Mouse (Mus musculus): ENCODE measurements at regions not wholly inside any gene's neighbourhood (a gene's known extent, or its start where the extent isn't known, plus 50 kb on each side); places are given as distances from the start of the nearest gene placed in this dataset.

DNA sequence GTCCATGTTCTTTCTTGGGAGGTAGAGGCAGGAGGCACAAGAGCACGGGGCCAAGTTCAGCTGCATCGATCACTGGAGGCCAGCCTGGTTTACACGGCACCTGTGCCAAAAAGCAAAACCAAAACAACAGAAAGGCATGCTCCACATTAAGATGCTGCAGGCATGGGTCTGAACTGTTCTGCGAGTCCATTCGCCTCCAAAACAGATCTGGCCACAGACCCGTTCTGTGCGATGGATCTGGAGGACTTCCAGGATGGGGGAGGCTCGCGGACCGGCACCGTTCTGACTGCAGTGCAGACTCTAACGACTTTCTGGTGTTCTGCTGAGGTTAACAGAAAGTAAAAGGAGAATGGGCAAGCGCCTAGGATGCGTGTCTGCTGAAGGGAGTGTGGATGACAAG, 52.3 kb downstream of the A230072I06Rik start:
- Histone ChIP-seq H3K4me1 (no peaks in the 10 kb centered on the region), H3K36me3 (replicated peaks; ENCODE audit: low read length) (no peaks in the 10 kb centered on the region), H3K9me3 (no peaks in the 10 kb centered on the region), H3K4me3 (replicated peaks) (no peak overlapping the region), H3K27me3 (replicated peaks) (peaks cover 24% of the 10 kb centered on the region)
- TF ChIP-seq GATA1 (IDR thresholded peaks at IDR 0.05; ENCODE audit: borderline replicate concordance, low read length), result no peak
- no peak for TF ChIP-seq FLI1 (IDR thresholded peaks at IDR 0.05; ENCODE audit: low read length)

DNA sequence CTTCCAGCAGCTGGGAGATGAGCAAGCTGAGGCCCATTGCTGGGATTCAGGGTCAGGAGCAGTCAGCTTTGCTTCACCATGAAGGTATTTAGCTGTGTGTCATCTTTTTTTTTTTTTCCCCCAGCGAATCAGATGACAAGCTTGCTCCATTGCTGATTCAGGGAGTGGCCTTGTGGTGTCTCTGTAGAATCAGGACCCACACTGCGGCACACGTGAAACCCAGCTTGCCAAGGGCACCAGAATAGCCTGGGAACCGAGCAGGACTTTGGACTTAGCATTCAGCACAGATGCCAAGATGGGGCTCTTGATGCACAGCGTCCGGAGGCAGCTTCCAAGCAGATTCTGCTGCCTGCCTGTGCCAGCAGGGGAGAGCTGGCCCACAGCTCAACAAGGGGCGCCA, 53.0 kb downstream of the A230072I06Rik start:
- Histone ChIP-seq H3K4me1 (no peaks in the 10 kb centered on the region), H3K9me3 (no peaks in the 10 kb centered on the region), H3K27me3 (replicated peaks) (peaks cover 30% of the 10 kb centered on the region), H3K4me3 (replicated peaks) (no peak overlapping the region), H3K36me3 (replicated peaks; ENCODE audit: low read length) (no peaks in the 10 kb centered on the region)
- TF ChIP-seq GATA1 (IDR thresholded peaks at IDR 0.05; ENCODE audit: borderline replicate concordance, low read length) (no peak), FLI1 (IDR thresholded peaks at IDR 0.05; ENCODE audit: low read length) (no peak)

GRCm38 (mm10) chr8:12334081-12334480, 55.5 kb downstream of the A230072I06Rik start:
- Histone ChIP-seq H3K4me3 (replicated peaks) (no peak overlapping the region), H3K4me1 (no peaks in the 10 kb centered on the region), H3K27me3 (replicated peaks) (peaks cover 24% of the 10 kb centered on the region), H3K36me3 (replicated peaks; ENCODE audit: low read length) (no peaks in the 10 kb centered on the region), H3K9me3 (no peaks in the 10 kb centered on the region)
- no peak for TF ChIP-seq GATA1 (IDR thresholded peaks at IDR 0.05; ENCODE audit: borderline replicate concordance, low read length)

- Histone ChIP-seq H3K4me3 (replicated peaks) (no peak overlapping the region), H3K4me1 (no peaks in the 10 kb centered on the region), H3K27me3 (replicated peaks) (peaks cover 21% of the 10 kb centered on the region), H3K9me3 (no peaks in the 10 kb centered on the region), H3K36me3 (replicated peaks; ENCODE audit: low read length) (no peaks in the 10 kb centered on the region)
- TF ChIP-seq GATA1 (IDR thresholded peaks at IDR 0.05; ENCODE audit: borderline replicate concordance, low read length) (no peak), FLI1 (IDR thresholded peaks at IDR 0.05; ENCODE audit: low read length) (no peak)
Observed at GRCm38 (mm10) chr8:12334605-12335004, 56.0 kb downstream of the A230072I06Rik start.

DNA sequence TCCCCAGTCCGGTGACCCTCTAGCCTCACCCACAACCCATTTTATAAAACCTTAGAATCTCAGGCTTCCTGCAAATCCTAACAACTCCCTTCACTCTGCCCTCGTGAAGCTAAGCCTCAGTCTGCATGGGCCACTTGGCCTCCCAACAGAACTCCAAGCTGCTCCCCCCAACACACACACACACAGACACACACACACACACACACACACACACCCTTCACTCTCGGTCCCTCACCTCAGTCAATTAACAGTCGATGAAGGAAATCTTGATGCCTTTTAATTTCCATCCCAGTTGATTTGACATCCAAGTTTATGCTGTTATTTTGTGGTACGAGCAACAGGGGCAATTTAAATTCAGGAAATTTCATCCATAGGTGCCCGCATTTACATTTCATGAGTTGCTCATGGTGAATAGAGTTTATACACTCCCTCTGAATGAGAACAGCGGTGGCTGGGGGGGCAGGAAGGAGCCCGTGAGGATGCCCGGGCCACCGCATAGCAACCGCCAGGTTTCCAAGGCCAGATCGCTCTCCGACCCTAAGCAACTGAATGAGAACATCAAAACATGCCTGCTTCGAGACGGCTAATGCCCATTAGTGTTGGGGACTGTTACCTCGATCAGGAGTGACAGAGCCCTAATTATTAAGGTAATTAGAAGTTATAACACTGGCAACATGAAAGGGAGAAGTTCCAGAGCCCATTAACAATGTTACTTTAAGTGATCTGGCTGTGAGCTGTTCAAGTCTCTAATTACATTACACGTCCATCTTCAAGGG, 55.8 kb upstream of the Sox1 start:
- Histone ChIP-seq H3K36me3 (replicated peaks; ENCODE audit: low read length) (no peaks in the 10 kb centered on the region), H3K4me3 (replicated peaks) (no peak overlapping the region), H3K9me3 (no peaks in the 10 kb centered on the region), H3K4me1 (no peaks in the 10 kb centered on the region), H3K27me3 (replicated peaks) (peaks cover 12% of the 10 kb centered on the region)
- TF ChIP-seq GATA1 (IDR thresholded peaks at IDR 0.05; ENCODE audit: borderline replicate concordance, low read length) (no peak), FLI1 (IDR thresholded peaks at IDR 0.05; ENCODE audit: low read length) (no peak)

DNA sequence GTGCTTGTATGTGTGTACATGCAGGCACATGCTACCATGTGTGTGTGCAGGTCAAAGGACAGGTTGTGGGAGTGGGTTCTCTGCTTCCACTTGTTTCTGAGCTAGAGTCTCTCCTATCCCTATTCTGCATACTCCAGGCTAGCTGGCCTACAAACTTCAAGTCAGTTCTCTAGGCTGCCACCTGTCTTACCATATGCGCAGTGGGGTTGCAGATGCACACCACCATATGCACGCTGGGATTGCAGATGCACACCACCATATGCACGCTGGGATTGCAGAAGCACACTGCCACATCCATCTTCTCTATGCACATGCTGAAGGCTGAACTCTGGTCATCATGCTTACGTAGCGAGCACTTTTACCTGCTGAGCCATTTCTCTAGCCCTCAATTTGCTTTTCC, 54.1 kb upstream of the Sox1 start:
- Histone ChIP-seq H3K27me3 (replicated peaks) (peaks cover 13% of the 10 kb centered on the region), H3K4me1 (no peaks in the 10 kb centered on the region), H3K36me3 (replicated peaks; ENCODE audit: low read length) (no peaks in the 10 kb centered on the region), H3K4me3 (replicated peaks) (peak overlapping the region; percentile 44), H3K9me3 (no peaks in the 10 kb centered on the region)
- no peak for TF ChIP-seq GATA1 (IDR thresholded peaks at IDR 0.05; ENCODE audit: borderline replicate concordance, low read length)
- no peak for TF ChIP-seq FLI1 (IDR thresholded peaks at IDR 0.05; ENCODE audit: low read length)
